Mouse (Mus musculus) forebrain, embryonic 13.5 days (tissue): ENCODE data around the gene Pola1. TPM values are rescaled to one million over a fixed set of nuclear protein-coding genes. Genes with fewer than 3 reads are reported as not detected.
"Not testable (repeated sequence)": the region's sequence is repeated elsewhere in the genome, so short reads cannot be mapped to it uniquely, and the experiment has no call there.

ENCODE experiments used
- ATAC-seq: fragments of 200-750 bp; cut with Nextera tagmentation; 2 replicates; pipeline ENCODE4 v1.8.0; 2017
- H3K27ac ChIP-seq: fragments of 300-500 bp; sonication (generic); 2 replicates; pipeline ENCODE4 v1.5.1; 2015; ENCODE audit warnings: inconsistent platforms, mild to moderate bottlenecking, moderate library complexity
- H3K27me3 ChIP-seq: fragments of 300-500 bp; sonication (generic); 2 replicates; pipeline ENCODE4 v1.6.1; 2015; ENCODE audit warnings: mild to moderate bottlenecking, inconsistent platforms
- H3K36me3 ChIP-seq: fragments of 300-500 bp; sonication (generic); 2 replicates; pipeline ENCODE4 v1.6.1; 2015; ENCODE audit warnings: mild to moderate bottlenecking, inconsistent platforms; ENCODE audit not compliant: poor library complexity, severe bottlenecking
- H3K4me1 ChIP-seq: fragments of 300-500 bp; sonication (generic); 2 replicates; pipeline ENCODE4 v1.6.1; 2015; ENCODE audit warnings: inconsistent platforms
- H3K4me2 ChIP-seq: fragments of 300-500 bp; sonication (generic); 2 replicates; pipeline ENCODE4 v1.6.1; 2015; ENCODE audit warnings: inconsistent platforms, mild to moderate bottlenecking, moderate library complexity
- H3K4me3 ChIP-seq: fragments of 300-500 bp; sonication (generic); 2 replicates; pipeline ENCODE4 v1.5.1; 2015; ENCODE audit warnings: mild to moderate bottlenecking, inconsistent platforms
- H3K9ac ChIP-seq: fragments of 300-500 bp; sonication (generic); 2 replicates; pipeline ENCODE4 v1.6.1; 2015; ENCODE audit warnings: mild to moderate bottlenecking, inconsistent platforms
- H3K9me3 ChIP-seq: fragments of 300-500 bp; sonication (generic); replicated peaks from 2 replicates; pipeline ENCODE4 v1.6.1; 2016; ENCODE audit warnings: inconsistent platforms
- WGBS: fragments of 180-500 bp; shearing (Covaris S2); methylation state at CpG from one replicate; pipeline ENCODE4 v1.1.7; 2015; 5-methylcytosine and 5-hydroxymethylcytosine counted together
- polyA plus RNA-seq: library from polyadenylated mRNA; unstranded; fragments of >200 nt; fragmentation: Nextera tagmentation; extraction: Ambion mirVana; gene quantifications from 2 replicates; pipeline ENCODE4 v1.2.1, GENCODE M21; 2015

Gene Pola1
- polyA plus RNA-seq, 1 experiment from 2014 or later: 15.0 TPM

- H3K4me1 ChIP-seq, H3K36me3 ChIP-seq, ATAC-seq, H3K27ac ChIP-seq, H3K9ac ChIP-seq, H3K4me2 ChIP-seq, H3K4me3 ChIP-seq, H3K9me3 ChIP-seq, H3K27me3 ChIP-seq: not testable (repeated sequence)
Observed at GRCm38 (mm10) chrX:93400871-93401270, 231.1 kb downstream of the Pola1 start.

GRCm38 (mm10) chrX:93397089-93397488 lies 234.9 kb downstream of the Pola1 start:
- 76% methylated on average over 3 of the region's 3 CpGs for WGBS
- Histone ChIP-seq H3K4me1 (no peaks in the 10 kb centered on the region), H3K36me3 (no peaks in the 10 kb centered on the region), H3K27me3 (no peaks in the 10 kb centered on the region), H3K4me3 (no peak overlapping the region), H3K9me3 (no peaks in the 10 kb centered on the region), H3K27ac (no peak overlapping the region), H3K9ac (no peak overlapping the region), H3K4me2 (no peak overlapping the region)
- ATAC-seq: no peak

GRCm38 (mm10) chrX:93377285-93377972 lies 254.5 kb downstream of the Pola1 start:
- Histone ChIP-seq H3K27ac (no peak overlapping the region), H3K4me2 (no peak overlapping the region), H3K9me3 (no peaks in the 10 kb centered on the region), H3K4me3 (no peak overlapping the region), H3K27me3 (no peaks in the 10 kb centered on the region), H3K9ac (no peak overlapping the region), H3K4me1 (no peaks in the 10 kb centered on the region), H3K36me3 (no peaks in the 10 kb centered on the region)
- WGBS: 47% methylated on average over 9 of the region's 9 CpGs
- ATAC-seq: peak; percentile 84

- Histone ChIP-seq H3K9me3 (no peaks in the 10 kb centered on the region), H3K36me3 (no peaks in the 10 kb centered on the region), H3K9ac (no peak overlapping the region), H3K4me1 (peaks cover 3% of the 10 kb centered on the region; the same call in 1 of the 2 replicates), H3K27ac (no peak overlapping the region), H3K4me2 (no peak overlapping the region), H3K27me3 (no peaks in the 10 kb centered on the region), H3K4me3 (no peak overlapping the region)
- WGBS: 78% methylated on average over 1 of the region's 1 CpGs
- no peak for ATAC-seq
Observed at GRCm38 (mm10) chrX:93373503-93373902, 258.5 kb downstream of the Pola1 start.

GRCm38 (mm10) chrX:93369708-93370107 lies 262.2 kb downstream of the Pola1 start:
- WGBS: 62% methylated on average over 1 of the region's 1 CpGs
- Histone ChIP-seq H3K4me1 (peaks cover 3% of the 10 kb centered on the region; the same call in 1 of the 2 replicates), H3K4me2 (no peak overlapping the region), H3K36me3 (no peaks in the 10 kb centered on the region), H3K27ac (no peak overlapping the region), H3K4me3 (no peak overlapping the region), H3K27me3 (no peaks in the 10 kb centered on the region), H3K9me3 (no peaks in the 10 kb centered on the region), H3K9ac (no peak overlapping the region)
- no peak; the same call in 1 of the 2 replicates for ATAC-seq

GRCm38 (mm10) chrX:93368211-93368610 lies 263.7 kb downstream of the Pola1 start:
- ATAC-seq: no peak
- no peak overlapping the region for H3K4me3 ChIP-seq
- H3K4me1 ChIP-seq: peaks cover 3% of the 10 kb centered on the region; the same call in 1 of the 2 replicates
- H3K9me3 ChIP-seq: no peaks in the 10 kb centered on the region
- no peak overlapping the region for H3K4me2 ChIP-seq
- no peak overlapping the region for H3K9ac ChIP-seq
- no peaks in the 10 kb centered on the region for H3K27me3 ChIP-seq
- WGBS: 82% methylated on average over 3 of the region's 3 CpGs
- no peak overlapping the region for H3K27ac ChIP-seq
- H3K36me3 ChIP-seq: no peaks in the 10 kb centered on the region

- Histone ChIP-seq H3K4me3 (no peak overlapping the region), H3K4me2 (no peak overlapping the region), H3K4me1 (0 out of 2 replicates have a peak, but pooled peaks cover 6% of the 10 kb centered on the region), H3K27me3 (no peaks in the 10 kb centered on the region), H3K9me3 (no peaks in the 10 kb centered on the region), H3K9ac (no peak overlapping the region), H3K36me3 (no peaks in the 10 kb centered on the region), H3K27ac (no peak overlapping the region)
- no peak for ATAC-seq
- 81% methylated on average over 1 of the region's 1 CpGs for WGBS
Observed at GRCm38 (mm10) chrX:93321336-93321735, 310.6 kb downstream of the Pola1 start.

DNA sequence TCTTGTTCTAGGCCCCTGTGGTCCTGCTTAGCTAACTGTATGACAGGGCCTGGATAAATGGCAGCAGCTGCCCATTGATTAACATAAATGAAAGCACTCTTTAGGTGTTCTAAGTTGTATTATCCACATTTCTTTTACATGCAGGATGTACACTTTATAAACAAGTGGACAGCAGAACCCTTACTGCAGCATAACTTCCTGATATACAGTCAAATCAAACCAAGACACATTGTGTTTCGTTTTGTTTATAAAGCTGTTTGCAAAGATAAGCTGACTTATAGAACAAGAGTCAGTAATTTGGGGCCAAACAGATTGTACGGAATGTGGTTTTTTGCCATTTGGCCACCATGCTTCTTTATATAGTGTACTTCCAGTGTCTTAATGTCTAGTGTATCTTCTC lies 312.0 kb downstream of the Pola1 start:
- Histone ChIP-seq H3K9me3 (no peaks in the 10 kb centered on the region), H3K4me2 (no peak overlapping the region), H3K4me3 (no peak overlapping the region), H3K27me3 (no peaks in the 10 kb centered on the region), H3K9ac (no peak overlapping the region), H3K36me3 (no peaks in the 10 kb centered on the region), H3K27ac (no peak overlapping the region), H3K4me1 (0 out of 2 replicates have a peak, but pooled peaks cover 6% of the 10 kb centered on the region)
- ATAC-seq: no peak
- WGBS: 86% methylated on average over 2 of the region's 2 CpGs

DNA sequence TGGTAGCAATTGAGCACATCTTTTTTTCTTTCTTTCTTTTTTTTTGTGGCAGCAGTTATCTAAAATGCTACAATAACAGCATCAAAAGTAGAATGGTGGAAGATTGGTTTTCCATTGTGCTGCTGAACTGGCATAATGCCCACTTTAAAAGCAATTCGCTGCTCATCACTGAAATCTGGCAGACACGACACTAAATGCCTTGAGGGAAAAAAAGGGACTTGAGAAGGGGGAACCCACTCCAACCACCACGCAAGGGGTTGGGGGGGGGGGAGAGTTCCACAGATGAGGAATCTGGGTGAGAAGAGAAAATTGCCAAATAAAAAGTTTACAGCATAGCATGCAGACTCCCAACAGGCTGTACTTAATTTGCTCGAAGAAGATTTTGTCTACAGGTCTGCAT lies 314.4 kb downstream of the Pola1 start:
- Histone ChIP-seq H3K4me3 (no peak overlapping the region), H3K36me3 (no peaks in the 10 kb centered on the region), H3K4me1 (0 out of 2 replicates have a peak, but pooled peaks cover 6% of the 10 kb centered on the region), H3K27me3 (no peaks in the 10 kb centered on the region), H3K9ac (no peak overlapping the region), H3K4me2 (no peak overlapping the region), H3K27ac (no peak overlapping the region), H3K9me3 (no peaks in the 10 kb centered on the region)
- peak; percentile 58; the same call in 1 of the 2 replicates for ATAC-seq
- 36% methylated on average over 4 of the region's 4 CpGs for WGBS

DNA sequence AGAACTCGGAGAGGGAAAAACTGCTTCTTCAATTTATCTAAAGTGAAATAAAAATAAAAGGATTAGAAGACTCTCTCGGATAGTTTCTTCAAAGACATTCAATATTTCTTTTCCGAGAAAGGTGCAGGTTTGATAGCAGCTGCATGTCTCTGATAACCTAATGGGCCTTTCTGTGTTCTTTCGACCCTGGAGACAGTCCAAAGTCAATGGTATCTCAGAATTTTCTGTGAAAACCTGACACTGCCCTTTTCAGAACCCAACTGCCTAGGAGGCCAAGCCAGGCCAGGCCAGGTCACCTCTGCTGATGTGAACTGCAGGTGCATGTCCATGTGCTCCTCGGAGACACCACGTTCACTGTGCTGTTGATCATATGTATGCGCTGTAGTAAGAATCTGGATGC lies 326.2 kb downstream of the Pola1 start:
- Histone ChIP-seq H3K4me3 (no peak overlapping the region), H3K27me3 (0 out of 2 replicates have a peak, but pooled peaks cover 3% of the 10 kb centered on the region), H3K9ac (no peak overlapping the region), H3K36me3 (no peaks in the 10 kb centered on the region), H3K4me2 (no peak overlapping the region), H3K4me1 (peaks cover 26% of the 10 kb centered on the region), H3K27ac (no peak overlapping the region), H3K9me3 (no peaks in the 10 kb centered on the region)
- no peak for ATAC-seq
- WGBS: 88% methylated on average over 7 of the region's 7 CpGs

DNA sequence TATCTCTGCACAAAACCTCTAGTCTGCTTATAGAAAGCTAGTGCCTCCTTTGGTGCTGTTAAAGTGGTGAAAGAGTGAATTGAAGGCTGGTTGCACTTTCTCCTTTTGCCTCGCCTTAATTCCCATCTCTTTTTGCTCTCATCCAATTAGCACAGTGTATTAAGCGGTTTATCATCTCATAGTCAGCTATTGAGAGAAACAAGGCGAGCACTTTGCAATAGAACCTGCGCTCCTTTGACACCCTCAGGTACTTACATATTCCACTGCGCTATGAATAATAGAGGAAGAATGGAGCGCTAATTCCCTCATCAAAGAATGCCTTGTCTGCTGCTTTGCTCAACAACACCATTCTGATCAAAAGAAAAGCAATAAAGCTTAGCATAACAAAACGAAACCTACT lies 330.2 kb downstream of the Pola1 start:
- Histone ChIP-seq H3K9ac (no peak overlapping the region), H3K27ac (peak overlapping the region; percentile 92; the same call in 1 of the 2 replicates), H3K4me3 (no peak overlapping the region), H3K36me3 (no peaks in the 10 kb centered on the region; the same call in 1 of the 2 replicates), H3K27me3 (no peaks in the 10 kb centered on the region; the same call in 1 of the 2 replicates), H3K4me1 (peaks cover 35% of the 10 kb centered on the region), H3K9me3 (no peaks in the 10 kb centered on the region), H3K4me2 (no peak overlapping the region)
- WGBS: 11% methylated on average over 7 of the region's 7 CpGs
- ATAC-seq: peak; percentile 73

DNA sequence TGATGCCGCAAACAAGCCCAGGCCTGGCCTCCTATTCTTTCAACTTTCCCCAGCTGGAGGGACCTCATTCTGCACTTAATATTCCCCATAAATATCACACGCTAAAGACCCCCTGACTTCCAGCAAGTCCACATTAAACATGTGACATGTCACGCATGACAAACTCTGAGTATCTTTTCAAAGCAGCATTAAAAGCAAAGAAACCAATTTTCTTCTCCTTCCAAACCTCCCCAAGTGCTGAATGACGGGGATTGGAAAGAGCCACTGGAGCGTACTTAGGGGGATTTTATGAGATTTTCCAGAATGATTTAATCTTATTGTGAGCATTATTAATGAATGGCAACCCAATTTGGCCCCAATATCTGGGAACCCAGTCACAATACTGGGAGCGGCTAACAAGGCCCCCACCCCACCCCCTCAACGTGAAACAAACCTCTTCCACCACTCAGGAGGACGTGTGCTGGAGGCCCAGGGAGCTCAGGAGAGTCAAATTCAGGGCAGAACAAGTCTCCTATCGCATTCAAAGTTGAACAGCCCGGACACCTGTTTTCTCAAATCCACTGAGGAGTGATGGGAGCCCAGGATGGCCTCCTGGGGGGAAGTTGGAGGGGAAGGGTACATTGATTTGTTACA lies 331.7 kb downstream of the Pola1 start:
- Histone ChIP-seq H3K4me3 (no peak overlapping the region), H3K27me3 (no peaks in the 10 kb centered on the region; the same call in 1 of the 2 replicates), H3K9ac (no peak overlapping the region), H3K9me3 (no peaks in the 10 kb centered on the region), H3K27ac (peak overlapping the region; percentile 92), H3K36me3 (no peaks in the 10 kb centered on the region; the same call in 1 of the 2 replicates), H3K4me2 (0 out of 2 replicates have a peak overlapping the region, but pooled peaks have one; percentile 57), H3K4me1 (peaks cover 33% of the 10 kb centered on the region)
- 22% methylated on average over 10 of the region's 10 CpGs for WGBS
- ATAC-seq: peak; percentile 39
